Mouse (Mus musculus) thymus, adult 2 months (tissue): ENCODE results near the gene Ggt1. TPM values are rescaled to one million over a fixed set of nuclear protein-coding genes. Genes with fewer than 3 reads are reported as not detected.

Experiments
- DNase-seq: peaks from one replicate; pipeline ENCODE4 v3.0.0; 2021
- H3K27ac ChIP-seq: fragments of 200-500 bp; 2 replicates; pipeline ENCODE4 v1.5.1; 2012; ENCODE audit warnings: low read length, control low read depth; ENCODE audit not compliant: control insufficient read depth, insufficient read depth
- H3K27me3 ChIP-seq: fragments of 200-500 bp; 2 replicates; pipeline ENCODE4 v1.6.1; 2012; ENCODE audit warnings: mild to moderate bottlenecking, low read length, moderate library complexity, mixed read lengths; ENCODE audit not compliant: control insufficient read depth, insufficient read depth
- H3K36me3 ChIP-seq: fragments of 200-500 bp; 2 replicates; pipeline ENCODE4 v1.6.1; 2012; ENCODE audit warnings: mild to moderate bottlenecking, low read length, moderate library complexity; ENCODE audit not compliant: control insufficient read depth, insufficient read depth
- H3K4me1 ChIP-seq: fragments of 200-500 bp; replicated peaks from 2 replicates; pipeline ENCODE4 v1.6.1; 2012; ENCODE audit warnings: low read length; ENCODE audit not compliant: control insufficient read depth, insufficient read depth
- H3K4me3 ChIP-seq: fragments of 200-500 bp; 2 replicates; pipeline ENCODE4 v1.5.1; 2012; ENCODE audit warnings: mild to moderate bottlenecking, low read length, control low read depth, moderate library complexity; ENCODE audit not compliant: control insufficient read depth, insufficient read depth
- CTCF ChIP-seq: fragments of 200-500 bp; IDR thresholded peaks from 2 replicates; pipeline ENCODE4 v1.5.1; 2012; ENCODE audit warnings: mild to moderate bottlenecking, control low read depth, low read length, moderate library complexity, borderline replicate concordance; ENCODE audit not compliant: control insufficient read depth, poor library complexity, insufficient read depth; ENCODE audit errors: extremely low read depth
- POLR2A ChIP-seq: fragments of 200-500 bp; IDR thresholded peaks from 2 replicates; pipeline ENCODE4 v1.6.1; 2012; ENCODE audit warnings: mild to moderate bottlenecking, low read length, control low read depth, moderate library complexity; ENCODE audit not compliant: control insufficient read depth, poor library complexity, insufficient read depth; ENCODE audit errors: extremely low read depth
- WGBS: fragments of 180-500 bp; shearing (Covaris S2); methylation state at CpG from one replicate; pipeline ENCODE4 v1.1.7; 2018; 5-methylcytosine and 5-hydroxymethylcytosine counted together
- polyA plus RNA-seq: library from polyadenylated mRNA; depleted of rRNA; stranded (reverse); fragments of >200 nt; gene quantifications from 2 replicates; pipeline ENCODE4 v1.2.3, GENCODE M21; 2012

Gene Ggt1
- polyA plus RNA-seq, 1 experiment: 6.9 TPM

DNA sequence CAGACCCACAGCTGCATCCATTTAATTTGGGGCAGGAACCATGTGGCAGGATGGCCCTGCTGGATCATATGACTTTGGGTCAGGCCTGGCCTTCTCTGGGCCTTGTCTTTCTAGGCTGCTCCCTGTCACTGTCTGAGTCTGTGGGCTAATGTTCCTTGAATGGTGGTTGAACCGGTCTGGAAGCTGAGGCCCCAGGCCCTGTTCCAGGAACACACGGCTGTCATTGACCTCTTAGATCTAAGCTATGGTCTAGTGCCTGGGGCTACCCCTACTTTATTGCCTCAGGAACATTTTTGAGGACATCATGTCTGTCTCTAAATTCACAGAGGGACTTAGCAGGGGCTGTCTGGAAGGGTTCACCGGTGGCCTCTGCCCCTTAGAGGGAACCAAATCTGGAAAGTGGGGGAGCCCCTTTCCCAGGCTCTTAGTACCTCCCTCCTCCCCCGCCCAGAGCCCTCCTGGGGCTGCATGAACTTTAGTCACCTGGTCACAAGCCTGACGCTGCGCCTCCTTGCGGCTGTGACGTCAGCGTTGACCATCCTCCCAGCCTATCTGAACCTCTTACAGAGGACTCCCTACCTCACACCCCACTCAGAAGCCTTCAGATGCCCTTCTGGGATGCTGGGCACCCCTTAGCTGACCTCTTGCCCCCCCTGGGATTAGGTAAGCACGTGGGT lies 9.7 kb downstream of the Ggt1 start:
- Histone ChIP-seq H3K27ac (no peak overlapping the region), H3K27me3 (no peaks in the 10 kb centered on the region), H3K4me3 (no peak overlapping the region), H3K36me3 (no peaks in the 10 kb centered on the region), H3K4me1 (peaks cover 6% of the 10 kb centered on the region)
- WGBS: 92% methylated on average over 10 of the region's 10 CpGs
- TF ChIP-seq CTCF (no peak), POLR2A (no peak)
- DNase-seq: no peak

DNA sequence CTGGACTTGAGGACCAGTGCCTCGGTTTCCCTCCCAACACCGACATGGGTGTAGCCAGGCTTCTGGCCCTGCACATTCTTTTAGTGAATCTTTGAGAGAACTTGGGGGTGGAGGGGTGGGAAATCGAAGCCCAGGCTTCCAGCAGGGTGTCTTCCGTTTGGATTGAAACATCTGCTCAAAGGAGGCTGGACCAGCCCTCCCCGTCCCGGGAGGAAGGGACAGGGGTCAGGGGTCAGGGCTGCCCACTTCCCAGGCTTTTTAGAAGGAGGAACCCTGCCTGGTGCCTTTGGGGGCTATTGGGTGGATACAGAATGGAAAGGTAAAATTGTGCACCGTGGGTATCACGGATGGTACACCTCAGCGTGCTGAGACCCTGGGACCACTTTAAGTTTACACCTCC lies 10.5 kb downstream of the Ggt1 start:
- TF ChIP-seq POLR2A (no peak), CTCF (no peak)
- no peak for DNase-seq
- Histone ChIP-seq H3K36me3 (no peaks in the 10 kb centered on the region), H3K4me1 (peaks cover 2% of the 10 kb centered on the region; the same call in 1 of the 2 replicates), H3K27ac (no peak overlapping the region), H3K4me3 (no peak overlapping the region), H3K27me3 (no peaks in the 10 kb centered on the region)
- 88% methylated on average over 9 of the region's 9 CpGs for WGBS

DNA sequence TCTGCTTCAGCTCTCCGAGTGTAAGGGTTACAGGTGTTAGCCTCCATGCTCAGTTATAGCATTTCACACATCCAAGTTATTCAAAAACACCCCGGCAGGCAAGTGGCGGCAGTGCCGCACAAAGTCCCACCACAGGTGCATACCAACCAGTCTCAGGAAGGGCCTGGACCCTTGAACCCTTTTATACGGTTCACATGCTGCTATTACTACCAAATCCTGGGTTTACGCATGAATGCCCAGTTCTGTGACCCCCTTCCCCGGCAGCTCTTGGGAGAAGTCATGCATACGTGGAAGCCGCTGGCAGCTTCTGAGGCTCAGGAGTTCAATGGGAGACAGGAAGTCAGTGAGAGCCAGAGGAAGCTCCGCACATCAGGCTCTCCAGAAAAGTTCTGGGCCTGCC lies 11.8 kb downstream of the Ggt1 start:
- Histone ChIP-seq H3K4me3 (no peak overlapping the region), H3K27ac (no peak overlapping the region), H3K27me3 (no peaks in the 10 kb centered on the region), H3K36me3 (no peaks in the 10 kb centered on the region), H3K4me1 (peaks cover 2% of the 10 kb centered on the region; the same call in 1 of the 2 replicates)
- no peak for DNase-seq
- WGBS: 90% methylated on average over 10 of the region's 10 CpGs
- TF ChIP-seq POLR2A (no peak), CTCF (no peak)

DNA sequence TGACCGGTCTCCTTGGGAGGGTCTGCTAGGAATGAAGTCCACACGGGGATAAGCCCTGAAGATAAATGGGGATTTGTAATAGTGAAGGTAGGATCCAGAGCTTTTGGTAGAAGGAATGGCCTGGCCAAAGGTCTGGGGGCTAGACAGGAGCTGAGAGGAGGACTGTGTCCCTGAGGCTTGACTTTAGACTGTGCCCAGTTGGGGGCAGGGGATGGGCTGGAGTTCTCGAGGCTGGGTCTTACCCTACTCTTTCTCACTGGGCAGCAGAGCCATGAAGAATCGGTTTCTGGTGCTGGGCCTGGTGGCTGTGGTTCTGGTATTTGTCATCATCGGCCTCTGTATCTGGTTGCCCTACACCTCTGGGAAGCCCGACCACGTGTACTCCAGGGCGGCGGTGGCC lies 12.6 kb downstream of the Ggt1 start:
- no peak overlapping the region for H3K4me3 ChIP-seq
- no peak for DNase-seq
- no peaks in the 10 kb centered on the region for H3K4me1 ChIP-seq

DNA sequence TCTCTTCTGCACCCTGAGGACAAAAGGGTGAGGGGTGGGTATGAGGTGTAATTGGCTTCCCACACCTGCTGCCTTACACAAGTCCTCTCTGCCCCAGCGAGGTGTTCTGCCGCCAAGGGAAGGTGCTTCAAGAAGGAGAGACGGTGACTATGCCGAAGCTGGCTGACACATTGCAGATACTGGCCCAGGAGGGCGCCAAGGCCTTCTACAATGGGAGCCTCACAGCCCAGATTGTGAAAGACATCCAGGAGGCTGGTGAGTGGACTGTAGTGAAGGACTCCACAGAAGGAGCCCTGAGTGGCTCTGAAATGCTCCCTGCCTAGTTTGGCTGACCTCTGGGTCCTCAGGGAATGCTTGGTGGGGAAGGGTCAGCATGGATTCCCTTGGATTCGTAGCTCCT lies 17.7 kb downstream of the Ggt1 start:
- 92% methylated on average over 6 of the region's 6 CpGs for WGBS
- H3K4me1 ChIP-seq: no peaks in the 10 kb centered on the region

More for the DNA sequence above, 12.6 kb downstream of the Ggt1 start:
- no peaks in the 10 kb centered on the region for H3K36me3 ChIP-seq
- no peak overlapping the region for H3K27ac ChIP-seq
- 97% methylated on average over 9 of the region's 9 CpGs for WGBS
- TF ChIP-seq POLR2A (no peak), CTCF (no peak)
- no peaks in the 10 kb centered on the region for H3K27me3 ChIP-seq

DNA sequence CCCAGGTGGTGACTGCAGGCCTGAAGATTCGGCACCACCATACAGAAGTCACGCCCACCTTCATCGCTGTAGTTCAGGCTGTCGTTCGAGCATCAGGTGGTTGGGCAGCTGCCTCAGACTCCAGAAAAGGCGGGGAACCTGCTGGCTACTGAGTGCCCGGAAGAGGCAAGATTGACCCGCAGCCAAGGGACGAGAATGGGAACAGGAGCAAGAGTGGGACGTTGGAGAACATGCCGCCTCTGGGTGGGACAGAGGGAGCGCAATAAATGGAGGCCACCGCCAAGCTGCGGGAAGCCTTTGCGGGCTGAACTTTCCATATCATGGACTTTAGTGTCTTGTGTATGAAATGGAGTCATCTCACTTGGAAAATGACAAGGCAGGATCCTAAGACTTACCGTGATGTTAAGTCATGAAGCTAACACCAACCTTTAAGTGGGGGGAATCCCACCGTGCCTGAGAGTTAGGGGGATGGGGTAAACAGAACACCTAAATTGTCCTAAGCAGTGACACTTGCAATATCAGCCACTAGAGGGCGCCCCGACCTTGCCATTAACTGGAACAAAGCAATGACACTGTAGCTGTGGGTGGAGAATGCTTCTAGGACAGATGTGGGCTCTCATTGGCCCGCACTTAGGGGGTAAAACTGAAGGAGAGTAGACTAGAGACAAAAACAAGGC lies 24.6 kb downstream of the Ggt1 start:
- no peaks in the 10 kb centered on the region for H3K36me3 ChIP-seq
- peak; percentile 90 for DNase-seq
- H3K4me3 ChIP-seq: no peak overlapping the region
- 17% methylated on average over 20 of the region's 20 CpGs for WGBS
- no peak for TF ChIP-seq POLR2A
- TF ChIP-seq CTCF: no peak
- no peak overlapping the region for H3K27ac ChIP-seq
- no peaks in the 10 kb centered on the region for H3K27me3 ChIP-seq
- H3K4me1 ChIP-seq: peaks cover 26% of the 10 kb centered on the region

More for the DNA sequence above, 17.7 kb downstream of the Ggt1 start:
- DNase-seq: no peak
- Histone ChIP-seq H3K27ac (no peak overlapping the region), H3K27me3 (no peaks in the 10 kb centered on the region), H3K36me3 (no peaks in the 10 kb centered on the region), H3K4me3 (no peak overlapping the region)
- TF ChIP-seq POLR2A (no peak), CTCF (no peak)

DNA sequence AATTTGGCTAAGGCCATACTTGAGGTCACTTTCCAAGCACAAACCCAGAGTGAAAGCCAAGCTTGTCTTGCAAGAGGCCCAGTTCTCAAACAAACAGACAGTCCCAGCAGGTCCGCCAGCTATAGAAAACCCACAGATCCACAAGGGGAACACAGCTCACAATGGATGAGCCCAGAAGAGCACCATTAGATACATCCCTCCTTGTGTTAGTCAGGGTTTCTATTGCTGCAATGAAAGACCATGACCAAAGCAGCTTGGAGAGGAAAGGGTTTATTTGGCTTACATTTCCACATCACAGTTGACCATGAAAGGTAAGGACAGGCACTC lies 25.1 kb downstream of the Ggt1 start:
- Histone ChIP-seq H3K36me3 (no peaks in the 10 kb centered on the region), H3K27ac (no peak overlapping the region), H3K4me3 (no peak overlapping the region), H3K4me1 (peaks cover 30% of the 10 kb centered on the region), H3K27me3 (no peaks in the 10 kb centered on the region)
- no peak for DNase-seq
- 94% methylated on average over 1 of the region's 1 CpGs for WGBS
- TF ChIP-seq POLR2A: no peak
- no peak for TF ChIP-seq CTCF
